Mouse (Mus musculus): ENCODE data around the gene Sorcs1. TPM values are rescaled to one million over a fixed set of nuclear protein-coding genes. Genes with fewer than 3 reads are reported as not detected.

The Sorcs1 gene
- polyA plus RNA-seq, 1 experiment from 2014 or later, result 1.4 TPM

GRCm38 (mm10) chr19:50185769-50186715 lies 492.4 kb downstream of the Sorcs1 start:
- Histone ChIP-seq H3K27me3 (ENCODE audit: insufficient read depth, low read length) (no peaks in the 10 kb centered on the region), H3K27ac (ENCODE audit: low read depth) (no peak overlapping the region), H3K36me3 (ENCODE audit: insufficient read depth) (no peaks in the 10 kb centered on the region), H3K4me1 (ENCODE audit: insufficient read depth) (no peaks in the 10 kb centered on the region), H3K4me2 (no peak overlapping the region), H3K9me3 (ENCODE audit: low read depth, low read length) (no peaks in the 10 kb centered on the region), H3K9ac (no peak overlapping the region), H3K4me3 (ENCODE audit: low read depth, low read length) (no peak overlapping the region)
- ATAC-seq (ENCODE audit: insufficient read depth), result no peak
- WGBS, result 67% methylated on average over 10 of the region's 10 CpGs
- TF ChIP-seq CTCF (IDR thresholded peaks at IDR 0.05; ENCODE audit: low read depth), result no peak
- no peak for DNase-seq

- 40% methylated on average over 21 of the region's 21 CpGs for WGBS
- Histone ChIP-seq H3K9me3 (ENCODE audit: low read depth, low read length) (no peaks in the 10 kb centered on the region), H3K27me3 (ENCODE audit: insufficient read depth, low read length) (no peaks in the 10 kb centered on the region), H3K4me1 (ENCODE audit: insufficient read depth) (no peaks in the 10 kb centered on the region), H3K36me3 (ENCODE audit: insufficient read depth) (no peaks in the 10 kb centered on the region), H3K4me2 (no peak overlapping the region), H3K4me3 (ENCODE audit: low read depth, low read length) (no peak overlapping the region), H3K9ac (no peak overlapping the region), H3K27ac (ENCODE audit: low read depth) (no peak overlapping the region)
- ATAC-seq (ENCODE audit: insufficient read depth), result peak; percentile 66
- peak; percentile 79 for TF ChIP-seq CTCF (IDR thresholded peaks at IDR 0.05; ENCODE audit: low read depth)
- peak; percentile 91 for DNase-seq
Observed at GRCm38 (mm10) chr19:50184901-50185623, 493.4 kb downstream of the Sorcs1 start.

GRCm38 (mm10) chr19:50178851-50179250 lies 499.6 kb downstream of the Sorcs1 start:
- ATAC-seq (ENCODE audit: insufficient read depth), result no peak
- no peak overlapping the region for H3K27ac ChIP-seq (ENCODE audit: low read depth)
- H3K9me3 ChIP-seq (ENCODE audit: low read depth, low read length), result no peaks in the 10 kb centered on the region
- no peak for TF ChIP-seq CTCF (IDR thresholded peaks at IDR 0.05; ENCODE audit: low read depth)
- DNase-seq, result no peak
- no peaks in the 10 kb centered on the region for H3K27me3 ChIP-seq (ENCODE audit: insufficient read depth, low read length)
- H3K4me1 ChIP-seq (ENCODE audit: insufficient read depth), result no peaks in the 10 kb centered on the region; the same call in 1 of the 2 replicates
- 44% methylated on average over 4 of the region's 4 CpGs for WGBS
- H3K4me2 ChIP-seq, result no peak overlapping the region
- no peak overlapping the region for H3K9ac ChIP-seq
- no peaks in the 10 kb centered on the region for H3K36me3 ChIP-seq (ENCODE audit: insufficient read depth)
- no peak overlapping the region for H3K4me3 ChIP-seq (ENCODE audit: low read depth, low read length)

GRCm38 (mm10) chr19:50178151-50178550 lies 500.3 kb downstream of the Sorcs1 start:
- Histone ChIP-seq H3K4me2 (no peak overlapping the region), H3K36me3 (ENCODE audit: insufficient read depth) (no peaks in the 10 kb centered on the region), H3K9me3 (ENCODE audit: low read depth, low read length) (no peaks in the 10 kb centered on the region), H3K4me1 (ENCODE audit: insufficient read depth) (no peaks in the 10 kb centered on the region; the same call in 1 of the 2 replicates), H3K27ac (ENCODE audit: low read depth) (no peak overlapping the region), H3K4me3 (ENCODE audit: low read depth, low read length) (no peak overlapping the region), H3K9ac (no peak overlapping the region), H3K27me3 (ENCODE audit: insufficient read depth, low read length) (no peaks in the 10 kb centered on the region)
- 40% methylated on average over 4 of the region's 4 CpGs for WGBS
- TF ChIP-seq CTCF (IDR thresholded peaks at IDR 0.05; ENCODE audit: low read depth), result no peak
- ATAC-seq (ENCODE audit: insufficient read depth) (peak; percentile 60; the same call in 1 of the 2 replicates), DNase-seq (peak; percentile 62)

- H3K27me3 ChIP-seq (ENCODE audit: insufficient read depth, low read length), result no peaks in the 10 kb centered on the region
- no peak overlapping the region for H3K4me2 ChIP-seq
- H3K9me3 ChIP-seq (ENCODE audit: low read depth, low read length), result no peaks in the 10 kb centered on the region
- no peaks in the 10 kb centered on the region for H3K4me1 ChIP-seq (ENCODE audit: insufficient read depth)
- ATAC-seq (ENCODE audit: insufficient read depth), result no peak
- no peaks in the 10 kb centered on the region for H3K36me3 ChIP-seq (ENCODE audit: insufficient read depth)
- WGBS, result 60% methylated on average over 4 of the region's 4 CpGs
- peak; percentile 51 for DNase-seq
- no peak overlapping the region for H3K27ac ChIP-seq (ENCODE audit: low read depth)
- no peak overlapping the region for H3K9ac ChIP-seq
- H3K4me3 ChIP-seq (ENCODE audit: low read depth, low read length), result no peak overlapping the region
- TF ChIP-seq CTCF (IDR thresholded peaks at IDR 0.05; ENCODE audit: low read depth), result no peak; the same call in 1 of the 2 replicates
Observed at GRCm38 (mm10) chr19:50171849-50172248, 506.6 kb downstream of the Sorcs1 start.

GRCm38 (mm10) chr19:50151111-50151510 lies 527.3 kb downstream of the Sorcs1 start:
- H3K9ac ChIP-seq, result no peak overlapping the region
- WGBS, result 69% methylated on average over 6 of the region's 6 CpGs
- ATAC-seq (ENCODE audit: insufficient read depth), result no peak

GRCm38 (mm10) chr19:50145919-50146318 lies 532.5 kb downstream of the Sorcs1 start:
- H3K27me3 ChIP-seq (ENCODE audit: insufficient read depth, low read length), result no peaks in the 10 kb centered on the region
- H3K36me3 ChIP-seq (ENCODE audit: insufficient read depth), result no peaks in the 10 kb centered on the region
- 18% methylated on average over 3 of the region's 3 CpGs for WGBS
- peak; percentile 59 for TF ChIP-seq CTCF (IDR thresholded peaks at IDR 0.05; ENCODE audit: low read depth)
- no peak overlapping the region for H3K4me2 ChIP-seq
- no peak overlapping the region for H3K9ac ChIP-seq
- H3K4me3 ChIP-seq (ENCODE audit: low read depth, low read length), result no peak overlapping the region
- no peak overlapping the region for H3K27ac ChIP-seq (ENCODE audit: low read depth)
- H3K4me1 ChIP-seq (ENCODE audit: insufficient read depth), result no peaks in the 10 kb centered on the region
- DNase-seq (peak; percentile 78), ATAC-seq (ENCODE audit: insufficient read depth) (no peak)
- no peaks in the 10 kb centered on the region for H3K9me3 ChIP-seq (ENCODE audit: low read depth, low read length)

More at GRCm38 (mm10) chr19:50151111-50151510, 527.3 kb downstream of the Sorcs1 start:
- Histone ChIP-seq H3K4me1 (ENCODE audit: insufficient read depth) (no peaks in the 10 kb centered on the region), H3K4me3 (ENCODE audit: low read depth, low read length) (no peak overlapping the region), H3K27ac (ENCODE audit: low read depth) (no peak overlapping the region), H3K27me3 (ENCODE audit: insufficient read depth, low read length) (no peaks in the 10 kb centered on the region), H3K9me3 (ENCODE audit: low read depth, low read length) (no peaks in the 10 kb centered on the region), H3K4me2 (no peak overlapping the region), H3K36me3 (ENCODE audit: insufficient read depth) (no peaks in the 10 kb centered on the region)
- TF ChIP-seq CTCF (IDR thresholded peaks at IDR 0.05; ENCODE audit: low read depth), result no peak
- DNase-seq, result no peak

Measured in lung, embryonic 14.5 days (tissue).